Mouse (Mus musculus) mouse embryonic stem cell (cell line): Measurements from ENCODE around the gene Rab3il1.

Experiments used
- in situ Hi-C, 2 experiments: fragments of 300-500 bp; cut with MboI; formaldehyde crosslinking; loops; 1 replicate in 1 of 2; 3 replicates in 1 of 2; pipeline ENCODE4 v1.14.3; 2019 to 2020; ENCODE audit warnings: low sequenced_read_pairs in 2 of 2, low pct_unique_long_range_greater_than_20kb in 1 of 2, mixed read lengths in 1 of 2; ENCODE audit not compliant: unreplicated experiment in 1 of 2

Gene Rab3il1

DNA sequence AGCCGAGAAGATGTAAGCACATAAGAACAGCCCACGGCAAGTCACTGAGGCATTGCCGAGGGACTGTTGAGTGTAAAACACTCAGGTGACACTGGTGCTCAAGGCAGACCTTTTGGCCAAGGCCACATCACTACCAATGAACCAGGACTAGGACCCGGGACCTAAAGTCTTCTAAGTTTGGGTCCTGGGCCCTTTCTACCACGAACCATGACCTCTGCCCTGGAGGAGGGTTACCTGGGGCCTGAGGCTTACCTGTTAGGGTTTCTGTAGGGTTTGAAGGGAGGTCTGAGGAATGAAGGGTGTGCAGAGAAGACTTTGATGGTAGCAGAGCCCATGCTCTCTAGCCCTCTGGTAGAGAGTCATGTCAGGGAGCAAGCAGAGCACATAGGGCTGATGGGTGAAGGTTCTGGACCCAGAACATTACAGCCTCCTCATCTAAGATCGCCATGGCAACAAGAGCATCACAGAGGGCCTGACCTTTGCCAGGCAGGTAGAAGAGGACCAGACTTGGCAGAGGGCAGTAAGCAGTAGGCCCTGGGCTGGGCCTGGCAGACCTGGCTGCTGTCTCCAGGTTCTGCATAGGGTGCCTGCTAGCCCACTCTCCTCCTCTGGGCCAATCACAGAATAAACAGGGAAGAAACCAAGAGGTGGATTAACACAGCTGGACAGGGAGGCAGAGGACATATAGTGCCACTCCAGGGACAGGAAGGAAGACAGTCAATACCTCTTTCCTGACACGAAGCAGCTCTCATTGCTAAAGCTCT lies at the start of gene Rab3il1, which contains the start of gene Best1:
Rab3il1 (plus strand) TSS at position 464 of the 764 bp plus-strand sequence.
Best1 (minus strand) TSS at position 428 of the 764 bp plus-strand sequence.
- in situ Hi-C loops, result no loop called here

DNA sequence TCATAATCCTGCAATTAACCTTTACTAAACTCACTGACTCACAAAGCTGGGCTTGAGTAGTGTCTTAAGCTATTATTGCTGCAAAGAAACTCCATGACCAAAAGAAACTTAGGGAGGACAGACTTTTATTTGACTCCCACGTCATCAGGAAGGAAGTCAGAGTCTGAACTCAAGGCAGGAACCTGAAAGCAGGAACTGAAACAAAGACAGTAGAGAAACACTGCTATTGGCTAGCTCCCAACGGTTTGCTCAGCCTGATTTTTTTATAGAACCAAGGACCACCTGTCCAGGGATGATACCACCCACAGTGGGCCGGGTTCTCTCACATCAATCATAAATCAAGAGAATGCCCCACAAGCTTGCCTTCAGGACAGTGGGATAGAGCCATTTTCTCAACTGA lies 49.1 kb upstream of the Rab3il1 start:
- in situ Hi-C loops, result no loop called here

DNA sequence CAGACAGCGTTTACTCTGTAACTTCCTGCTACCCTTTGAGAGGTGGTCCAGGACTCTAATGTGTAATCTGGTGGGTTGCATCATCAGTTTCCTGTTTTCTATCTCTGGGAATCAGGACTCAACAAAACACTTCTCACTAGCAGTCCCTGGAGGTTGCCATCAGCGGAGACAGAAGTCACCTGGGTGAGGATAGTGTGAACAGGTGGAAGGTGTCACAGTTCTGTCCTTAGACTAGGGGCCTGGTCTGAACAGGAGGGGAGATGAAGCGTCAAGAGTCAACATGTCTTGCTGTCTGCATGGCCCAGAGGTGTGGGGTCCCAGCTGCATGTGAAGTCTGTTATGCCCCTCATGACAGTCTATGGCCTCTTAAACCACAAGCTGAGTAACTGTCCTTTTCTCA lies 48.6 kb upstream of the Rab3il1 start:
- in situ Hi-C loops, result no loop called here

DNA sequence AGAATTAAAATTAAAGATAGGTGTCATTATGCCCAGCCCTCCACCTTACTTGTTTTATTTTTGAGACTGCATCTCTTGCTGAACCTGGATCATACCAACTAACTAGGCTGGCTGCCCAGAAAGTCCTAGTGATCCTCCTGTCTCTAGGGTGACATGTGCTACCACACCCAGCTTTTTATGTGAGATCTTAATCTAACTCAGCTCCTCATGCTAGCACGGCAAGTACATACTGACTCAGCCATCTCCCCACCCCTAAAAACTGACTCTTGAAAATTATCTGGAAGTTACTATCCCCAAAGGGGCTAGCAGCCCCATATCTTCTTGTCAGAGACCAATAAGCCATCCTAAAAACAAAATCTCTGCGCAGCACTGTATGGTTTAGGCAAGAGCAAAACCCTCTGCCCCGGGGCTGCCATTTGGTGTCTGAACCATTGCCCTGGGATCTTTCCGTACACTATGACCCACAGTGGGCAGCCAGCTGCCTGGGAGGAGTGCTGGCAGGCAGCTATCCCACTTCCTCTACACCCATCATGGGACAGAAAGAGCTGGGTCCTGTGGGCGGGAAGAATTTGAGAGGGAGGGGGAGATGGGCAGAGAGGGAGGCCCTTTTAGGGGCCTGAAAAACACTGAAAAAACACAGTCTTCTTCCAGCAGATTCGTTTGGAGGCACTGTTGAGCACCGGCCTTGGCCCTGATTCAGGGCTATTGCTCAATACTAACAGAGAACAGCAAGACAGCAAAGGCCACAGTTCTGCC lies 47.2 kb upstream of the Rab3il1 start:
- in situ Hi-C loops, result no loop called here

DNA sequence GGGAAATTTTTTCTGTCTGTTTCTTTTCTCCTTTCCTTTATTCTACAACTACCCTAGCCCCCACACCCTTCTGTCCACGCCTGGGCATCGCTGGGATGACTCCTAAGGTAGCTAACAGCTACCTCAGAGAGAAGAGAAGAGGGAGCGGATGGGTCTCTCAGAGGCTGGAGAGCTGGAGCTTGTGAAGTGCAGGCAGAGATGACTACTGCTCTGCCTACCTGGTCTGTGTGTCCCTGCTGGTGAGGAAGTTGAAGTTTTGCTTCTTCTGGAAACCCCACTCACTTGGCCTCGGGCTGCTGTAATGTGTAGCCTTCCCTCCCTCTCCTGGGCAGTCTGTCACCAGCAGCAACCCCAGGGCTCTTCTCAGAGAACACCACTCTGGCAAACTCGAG lies 46.7 kb upstream of the Rab3il1 start:
- in situ Hi-C loops, result no loop called here

DNA sequence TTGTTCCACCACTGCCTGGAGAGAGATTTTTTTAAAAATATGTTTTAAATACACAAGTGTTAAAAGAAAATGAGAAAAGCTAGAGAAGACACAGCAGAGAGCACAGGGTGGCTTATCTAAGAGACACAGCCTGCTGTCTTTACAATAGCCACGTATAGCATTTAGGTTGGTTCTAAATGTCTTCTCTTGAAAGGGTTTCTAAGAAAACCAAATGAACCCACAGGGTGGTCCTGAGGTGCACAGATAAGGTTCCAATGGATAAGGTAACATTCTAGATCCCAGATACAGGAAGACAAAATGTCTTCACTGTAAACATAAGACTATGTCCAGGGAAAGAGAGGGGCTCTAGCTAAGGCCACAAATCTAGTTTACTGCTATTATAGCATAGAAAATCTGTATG lies 46.0 kb upstream of the Rab3il1 start:
- in situ Hi-C loops, result no loop called here

DNA sequence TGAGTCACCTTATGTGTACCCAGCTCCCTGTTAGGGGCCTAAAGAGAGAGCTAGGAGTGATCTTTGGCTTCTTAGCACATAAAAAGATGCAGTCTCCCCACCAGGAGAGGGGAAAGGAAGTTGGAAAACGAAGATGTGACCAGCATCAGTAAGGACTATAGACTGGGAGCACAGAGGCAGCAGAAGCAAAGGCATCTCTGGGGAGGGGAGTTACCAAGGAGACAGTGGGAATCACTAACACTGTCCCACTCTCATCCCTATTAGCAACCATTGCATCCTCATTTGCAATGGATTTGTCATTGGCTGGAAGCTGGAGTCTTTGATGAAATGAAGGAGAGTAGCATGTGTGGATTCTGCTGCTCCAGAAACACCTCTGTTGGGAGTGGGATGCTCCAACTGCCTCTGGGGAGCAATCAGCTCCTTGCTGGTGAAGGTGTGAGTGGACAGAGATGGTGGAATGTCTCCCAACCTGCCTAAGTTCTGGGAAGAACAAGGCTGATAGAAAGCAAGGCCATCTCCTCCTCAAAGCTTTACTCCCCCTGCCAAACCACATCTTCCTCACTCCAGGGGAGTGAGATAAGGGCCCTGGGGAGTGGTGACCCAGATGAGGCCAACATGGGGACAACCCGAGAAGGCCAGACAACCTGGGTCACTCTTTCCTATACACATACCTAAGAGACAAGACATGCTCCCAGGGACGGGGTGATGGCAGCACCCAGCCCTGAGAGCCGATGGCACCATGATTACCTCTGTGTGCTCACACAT lies 44.7 kb upstream of the Rab3il1 start:
- in situ Hi-C loops, result no loop called here

DNA sequence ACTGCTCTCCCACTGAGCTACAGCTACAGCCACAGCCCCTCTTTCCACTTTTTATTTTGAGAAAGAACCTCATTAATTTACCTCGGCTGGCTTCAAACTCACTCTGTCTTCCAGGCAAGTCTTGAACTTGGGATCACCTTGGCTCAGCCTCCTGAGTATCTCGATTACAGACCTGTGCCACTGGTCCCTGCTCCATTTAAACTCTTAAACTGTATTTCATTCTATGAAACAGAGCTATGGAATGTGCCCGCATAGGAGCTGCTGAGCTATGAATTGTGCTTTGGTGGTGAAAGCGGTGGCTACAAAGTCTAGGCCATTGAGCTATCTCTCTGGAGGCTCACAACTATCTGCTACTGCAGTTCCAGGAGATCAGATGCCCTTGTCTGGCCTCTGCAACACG lies 43.5 kb upstream of the Rab3il1 start:
- in situ Hi-C loops, result no loop called here

DNA sequence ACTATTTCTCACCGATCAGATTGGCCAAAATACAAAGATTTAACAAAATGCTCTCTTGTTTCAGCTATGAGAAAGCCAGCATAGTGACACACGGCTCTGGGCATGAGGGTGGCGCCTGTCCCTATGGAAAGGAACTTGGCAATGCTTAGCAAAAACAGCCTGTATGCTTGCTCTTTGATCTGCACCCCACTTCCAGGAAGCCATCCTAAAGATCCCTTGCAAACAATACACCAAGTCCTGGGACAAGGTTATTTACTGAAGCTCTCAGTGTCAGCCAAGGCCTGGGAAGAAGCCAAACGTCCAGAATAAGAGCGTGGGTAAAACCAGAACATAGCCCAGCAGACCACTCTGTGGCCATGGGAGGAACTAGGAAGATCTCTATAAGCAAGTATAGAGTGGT lies 40.7 kb upstream of the Rab3il1 start:
- in situ Hi-C loops, result no loop called here

DNA sequence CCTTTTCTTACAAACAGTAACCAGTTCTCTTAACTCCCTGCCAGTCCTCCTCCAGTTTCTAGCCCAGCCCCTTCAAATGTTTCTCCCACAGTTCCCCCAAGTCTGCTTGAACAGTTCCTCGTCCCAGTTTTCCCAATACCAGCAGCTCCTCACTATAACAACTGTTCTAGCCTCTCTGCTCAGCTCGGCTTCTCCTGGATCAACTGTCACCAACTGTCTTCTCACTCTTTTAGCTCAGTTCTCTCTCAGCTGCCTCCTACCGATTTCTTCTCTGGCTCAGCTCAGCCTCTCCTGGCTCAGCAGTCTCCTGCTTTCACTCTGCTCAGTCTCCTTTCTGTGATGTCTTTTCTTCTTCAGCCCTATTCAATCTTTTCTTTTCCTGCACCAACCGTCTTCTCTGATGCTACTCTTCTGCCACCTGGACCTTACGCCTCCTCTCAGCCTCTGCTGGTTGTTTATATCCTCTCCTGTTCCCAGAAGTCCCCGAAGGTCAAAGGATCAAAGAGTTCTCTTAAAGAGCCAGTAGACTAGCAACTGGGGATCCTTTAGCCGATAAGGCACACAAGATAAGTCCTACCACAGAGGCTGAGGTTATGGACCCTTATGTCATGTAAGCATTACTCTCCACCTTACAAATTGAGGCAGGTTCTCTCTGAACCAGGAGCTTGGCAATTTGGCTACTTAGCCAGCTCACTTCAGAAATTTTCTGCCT lies 37.1 kb upstream of the Rab3il1 start:
- in situ Hi-C loops, result no loop called here

DNA sequence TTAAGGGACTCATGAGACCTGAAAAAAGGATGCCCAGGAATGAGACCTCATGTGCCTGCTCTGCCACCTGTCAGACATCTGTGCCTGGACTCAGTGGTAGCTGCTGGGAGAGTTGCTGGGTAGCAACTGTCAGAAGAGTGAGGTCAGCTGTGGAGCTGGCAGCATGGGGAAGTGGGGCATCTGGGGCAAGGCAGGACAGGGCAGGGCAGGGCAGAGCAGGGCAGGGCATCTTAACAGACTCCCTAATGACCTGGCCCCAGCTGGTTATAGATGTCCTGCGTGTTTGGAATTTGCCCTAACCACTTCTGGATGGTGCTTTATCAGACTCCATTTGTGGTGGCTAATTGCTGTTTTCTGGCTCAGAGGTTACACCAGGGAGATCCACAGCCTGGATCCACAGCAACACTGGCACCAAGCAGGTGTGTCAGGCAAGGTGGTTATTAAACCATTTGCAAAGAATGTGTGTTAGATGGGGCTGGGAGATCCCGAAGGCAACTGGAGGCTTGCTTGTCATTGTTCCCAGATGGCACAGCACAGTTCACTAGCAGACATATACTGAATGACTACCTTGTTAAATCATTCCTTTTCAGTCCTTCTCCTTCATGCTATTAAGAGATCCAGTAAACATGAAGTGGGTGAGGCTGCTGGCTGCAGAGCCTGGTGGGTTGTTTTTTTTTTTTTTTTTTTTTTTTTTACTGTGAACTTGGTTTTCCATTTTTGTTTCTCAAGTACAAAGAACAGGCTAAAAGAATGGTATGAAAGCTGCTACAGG lies 35.2 kb upstream of the Rab3il1 start:
- in situ Hi-C loops, result no loop called here

DNA sequence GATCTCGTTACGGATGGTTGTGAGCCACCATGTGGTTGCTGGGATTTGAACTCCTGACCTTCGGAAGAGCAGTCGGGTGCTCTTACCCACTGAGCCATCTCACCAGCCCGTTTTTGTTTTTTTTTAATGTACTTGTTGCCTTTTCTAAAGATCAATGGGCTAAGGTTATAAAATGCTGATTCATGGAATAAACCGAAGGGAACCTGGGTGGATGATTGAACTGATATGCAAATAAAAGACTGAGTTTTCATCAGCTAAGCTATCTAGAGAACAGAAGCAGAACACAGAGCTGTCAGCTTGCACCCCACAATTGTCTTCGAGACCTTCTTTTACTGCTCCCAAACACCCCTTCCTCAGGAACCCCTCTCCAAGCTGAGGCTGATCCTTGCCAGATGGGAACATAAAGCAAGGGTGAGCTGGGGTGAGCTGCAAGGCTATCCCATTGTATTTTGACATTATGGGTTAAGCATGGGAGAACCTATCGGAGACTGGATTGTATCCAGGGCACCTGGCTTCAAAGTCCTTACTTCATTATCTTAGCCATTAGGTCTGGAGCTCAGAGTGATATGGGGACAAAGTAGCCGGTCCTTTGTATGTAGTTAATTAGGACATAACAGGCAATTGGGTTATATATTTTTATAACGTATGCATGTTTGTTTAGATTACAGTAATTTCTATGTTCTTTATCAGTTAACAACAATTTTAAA lies 33.2 kb upstream of the Rab3il1 start:
- in situ Hi-C loops, result no loop called here

DNA sequence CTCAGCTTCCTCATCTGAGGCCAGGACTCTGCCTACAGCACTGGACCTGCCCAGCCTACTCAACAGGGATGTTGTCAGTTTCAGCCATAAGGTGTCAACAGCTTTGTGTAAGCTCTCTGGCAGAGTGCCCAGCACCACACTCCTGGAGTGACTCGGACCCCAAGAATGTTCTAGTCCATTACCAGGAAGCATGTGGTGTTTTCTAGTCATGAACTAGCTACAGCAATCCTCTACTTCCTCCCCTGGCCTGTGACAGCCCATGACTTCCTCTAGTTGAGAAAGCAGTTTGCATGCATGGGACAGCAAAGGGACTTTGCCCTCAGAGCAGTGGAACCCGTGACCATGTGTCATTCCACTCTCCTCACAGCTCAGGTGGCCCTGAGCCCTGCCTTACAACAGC lies 26.6 kb upstream of the Rab3il1 start:
- in situ Hi-C loops, result loop anchor here in 1 of 2 experiments (10.0 kb wide), 1 partner anchor 50 kb away; no protein-coding TSS in a partner anchor

DNA sequence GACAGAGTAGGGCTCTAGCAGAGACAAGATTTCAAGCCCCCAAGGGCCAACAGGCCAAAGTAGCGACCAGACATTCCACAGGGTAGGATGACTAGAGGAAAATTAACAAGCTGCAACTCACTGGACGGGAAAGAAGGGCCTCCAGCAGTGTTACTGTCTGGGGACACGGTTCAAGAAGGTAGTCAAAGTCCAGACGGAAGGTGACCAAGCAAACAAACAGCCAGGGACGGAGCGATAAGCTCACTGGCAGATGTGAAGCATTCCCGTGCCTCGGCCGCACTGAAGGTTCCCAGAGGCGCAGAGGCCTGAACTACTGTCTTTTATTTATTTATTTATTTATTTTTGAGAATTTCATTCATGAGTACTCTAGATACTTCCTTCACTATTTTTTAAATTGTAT lies 24.4 kb upstream of the Rab3il1 start:
- in situ Hi-C loops, result loop anchor here in 1 of 2 experiments (10.0 kb wide), 1 partner anchor 52 kb away; no protein-coding TSS in a partner anchor

DNA sequence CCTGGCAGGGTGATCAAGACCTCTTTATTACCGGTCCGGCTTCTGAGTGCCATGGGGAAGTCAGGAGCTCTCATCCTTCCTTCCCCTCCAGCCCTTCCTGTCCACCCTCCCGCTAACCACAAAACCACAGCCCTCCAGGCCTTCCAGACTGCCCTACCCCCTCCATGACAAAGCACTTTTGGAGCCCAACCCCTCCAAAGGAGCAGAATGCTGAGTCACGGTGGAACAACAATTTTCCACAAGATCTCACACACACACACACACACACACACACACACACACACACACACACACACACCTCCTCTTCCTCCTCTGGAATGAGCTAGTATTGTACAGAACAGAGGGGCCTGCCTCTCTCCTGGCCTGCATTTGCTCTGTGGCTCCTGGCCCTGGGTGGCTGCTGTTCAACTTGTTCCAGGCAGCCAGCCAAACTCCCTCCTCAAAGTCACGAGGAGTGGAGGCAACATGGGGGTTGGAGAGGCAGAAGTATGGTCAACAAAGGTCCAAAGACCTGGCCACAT lies 23.0 kb upstream of the Rab3il1 start:
- in situ Hi-C loops, result loop anchor here in 1 of 2 experiments (10.0 kb wide), 1 partner anchor 54 kb away; no protein-coding TSS in a partner anchor

DNA sequence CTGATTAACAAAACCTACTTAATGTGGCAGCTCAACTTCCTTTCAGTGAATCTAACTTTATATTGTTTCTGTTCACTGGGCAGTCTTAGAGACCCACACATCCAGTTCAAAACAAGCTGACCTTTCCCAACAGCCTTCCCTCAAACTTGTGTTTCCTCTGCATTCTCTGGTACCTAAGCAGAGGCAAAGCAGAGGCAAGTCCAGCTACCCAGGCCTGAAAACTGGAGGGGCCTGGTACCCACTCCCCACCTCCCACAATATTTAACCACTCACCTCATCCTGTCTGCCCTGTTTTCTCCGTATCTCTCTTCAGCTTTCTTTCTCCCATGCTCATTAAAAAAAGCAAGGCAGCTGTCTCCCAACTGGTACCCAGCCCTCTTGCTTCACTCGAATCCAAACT lies 22.3 kb upstream of the Rab3il1 start:
- in situ Hi-C loops, result loop anchor here in 1 of 2 experiments (10.0 kb wide), 1 partner anchor 54 kb away; no protein-coding TSS in a partner anchor

DNA sequence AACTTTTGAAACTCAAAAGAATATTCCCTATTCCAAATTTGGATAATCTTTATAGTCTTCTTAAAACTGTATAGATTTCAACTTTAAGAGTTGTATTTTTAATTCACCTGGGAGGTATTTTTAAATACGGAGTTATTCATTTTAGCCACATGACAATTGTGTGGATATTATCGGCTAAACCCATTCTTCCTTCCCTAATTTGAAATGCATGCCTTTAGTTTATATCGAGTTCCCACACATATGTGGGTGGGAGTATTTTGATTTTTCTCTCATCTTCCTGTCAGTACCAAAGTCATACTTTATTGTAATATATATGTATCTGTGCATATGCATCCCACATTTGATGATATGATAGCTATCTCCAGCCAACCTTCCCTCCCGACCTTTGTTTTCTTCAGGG lies 21.2 kb upstream of the Rab3il1 start, which contains the start of gene Fth1:
Fth1 (plus strand) TSS at position 341 of the 400 bp plus-strand sequence.
- in situ Hi-C loops, result no loop called here
